ENCODE assay signal across 8 mouse cellular contexts in the genomic region with DNA sequence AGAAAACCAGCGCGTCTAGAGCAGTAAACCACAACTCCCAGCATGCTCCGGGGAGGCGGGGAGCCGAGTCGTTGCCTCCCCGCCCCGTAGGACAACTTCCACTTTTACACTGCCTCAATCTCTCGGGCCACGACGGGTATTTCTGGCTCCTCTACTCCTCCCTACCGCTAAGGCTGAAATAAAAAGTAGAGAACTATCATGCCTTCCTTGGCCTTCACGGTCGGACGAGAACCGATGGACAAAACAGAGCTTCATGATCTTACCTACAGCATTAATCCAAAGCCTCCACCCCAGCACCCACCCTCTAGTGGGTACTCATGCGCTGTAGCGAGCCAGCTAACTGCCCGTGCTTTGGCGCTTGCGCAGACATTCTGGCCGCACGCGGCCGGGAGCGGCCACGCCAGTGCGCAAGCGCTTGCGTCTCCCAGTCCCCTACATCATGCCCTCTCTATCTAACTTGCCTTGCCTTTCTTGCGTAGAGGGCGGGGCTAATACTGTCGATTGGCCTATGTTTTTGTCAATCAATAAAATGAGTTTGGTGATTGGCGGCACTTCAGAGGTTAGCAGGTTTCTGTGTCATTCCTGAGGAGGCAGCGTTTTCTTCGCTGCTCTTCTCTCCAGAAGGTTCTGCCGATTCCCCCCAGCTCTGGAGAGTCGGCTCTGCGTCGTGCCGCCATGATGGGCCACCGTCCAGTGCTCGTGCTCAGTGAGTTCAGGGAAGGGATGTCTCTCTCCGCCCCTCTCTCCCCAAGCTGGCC. TPM values are rescaled to one million over a fixed set of nuclear protein-coding genes. Genes with fewer than 3 reads are reported as not detected.
DNase-seq lines count a peak whose midpoint lies in the region; ATAC-seq and TF ChIP-seq lines count a peak whose summit lies in the region.

Tsacc (minus strand) TSS at position 439 of the 758 bp plus-strand sequence.
Cct3 (plus strand) TSS at position 556 of the 758 bp plus-strand sequence.

- H3K4me2 ChIP-seq in CH12.LX (ENCODE audit: insufficient read depth, low read depth, poor library complexity, severe bottlenecking), result peak within 1 kb of the TSS; percentile 100
- peak within 1 kb of the TSS; percentile 90 for H3K4me2 ChIP-seq in forebrain, embryonic 11.5 days (ENCODE audit: low read depth, low read length, severe bottlenecking)
- H3K4me2 ChIP-seq in heart, embryonic 16.5 days (ENCODE audit: low read depth, low read length), result peak within 1 kb of the TSS; percentile 81
- peak within 1 kb of the TSS; percentile 82 for H3K4me2 ChIP-seq in liver, embryonic 15.5 days
- H3K4me2 ChIP-seq in neural tube, embryonic 12.5 days (replicated peaks), result peak within 1 kb of the TSS; percentile 80

- dilution Hi-C loops in CH12.LX (cut with MboI; ENCODE audit: extremely low pct_ligation_motif_present, extremely low pct_unique_long_range_greater_than_20kb, low sequenced_read_pairs), result no loop called here

- peaks cover 0 to 28% of the 10 kb centered on the region in 2 experiments; a peak in 3 of 4 replicates for H3K4me1 ChIP-seq in CH12.LX (ENCODE audit: control insufficient read depth in 1 of 2, insufficient read depth in 2 of 2)
- peaks cover 5% of the 10 kb centered on the region for H3K4me1 ChIP-seq in forebrain, embryonic 11.5 days (replicated peaks; ENCODE audit: control insufficient read depth, insufficient read depth, low read length)
- H3K4me1 ChIP-seq in heart, embryonic 16.5 days (ENCODE audit: control insufficient read depth, insufficient read depth, low read length), result peaks cover 15% of the 10 kb centered on the region
- H3K4me1 ChIP-seq in liver, embryonic 15.5 days (replicated peaks), result peaks cover 28% of the 10 kb centered on the region
- peaks cover 11% of the 10 kb centered on the region for H3K4me1 ChIP-seq in neural tube, embryonic 12.5 days

- H3K36me3 ChIP-seq in CH12.LX (replicated peaks in 1 of 2; ENCODE audit: control insufficient read depth in 1 of 2, insufficient read depth in 1 of 2, low read length in 1 of 2), result peaks cover 25 to 42% of the 10 kb centered on the region in 2 experiments
- H3K36me3 ChIP-seq in forebrain, embryonic 11.5 days (ENCODE audit: control insufficient read depth, insufficient read depth, low read length), result peaks cover 14% of the 10 kb centered on the region
- peaks cover 22% of the 10 kb centered on the region for H3K36me3 ChIP-seq in heart, embryonic 16.5 days (ENCODE audit: control insufficient read depth, insufficient read depth)
- peaks cover 27% of the 10 kb centered on the region for H3K36me3 ChIP-seq in liver, embryonic 15.5 days (replicated peaks)
- peaks cover 25% of the 10 kb centered on the region for H3K36me3 ChIP-seq in neural tube, embryonic 12.5 days

- H3K4me3 ChIP-seq in CH12.LX (replicated peaks in 1 of 3; ENCODE audit: low read depth in 2 of 3, low read length in 2 of 3, poor library complexity in 1 of 3), result peak within 1 kb of the TSS; percentile 82 to 98 (median 95)
- H3K4me3 ChIP-seq in forebrain, embryonic 11.5 days (ENCODE audit: low read depth, low read length), result peak within 1 kb of the TSS; percentile 80
- peak within 1 kb of the TSS; percentile 94 for H3K4me3 ChIP-seq in heart, embryonic 16.5 days (ENCODE audit: low read length)
- H3K4me3 ChIP-seq in liver, embryonic 15.5 days (replicated peaks), result peak within 1 kb of the TSS; percentile 81
- peak within 1 kb of the TSS; percentile 76 for H3K4me3 ChIP-seq in neural tube, embryonic 12.5 days

- TF ChIP-seq CTCF in CH12.LX (conservative IDR thresholded peaks at IDR 0.05 in 1 of 2, IDR thresholded peaks at IDR 0.05 in 1 of 2; ENCODE audit: low read depth in 2 of 2, low read length in 2 of 2), result 0 out of 4 replicates have a peak, but pooled peaks of 1 of the 2 experiments have one; percentile 9

- TF ChIP-seq POLR2A in CH12.LX (IDR thresholded peaks at IDR 0.05; ENCODE audit: low read depth, low read length), result peak; percentile 94

- in situ Hi-C loops in CH12.LX (cut with MboI; ENCODE audit: low pct_ligation_motif_present, low pct_unique_long_range_greater_than_20kb, low sequenced_read_pairs), result loop anchor here (5.0 kb wide), 1 partner anchor 36 kb away; no protein-coding TSS in a partner anchor

- ATAC-seq in forebrain, embryonic 11.5 days (replicated peaks; ENCODE audit: low FRiP score), result peak; percentile 99
- ATAC-seq in heart, embryonic 16.5 days (replicated peaks; ENCODE audit: extremely low read depth, insufficient read depth, low FRiP score), result peak; percentile 99
- ATAC-seq in liver, embryonic 15.5 days (ENCODE audit: insufficient read depth), result peak; percentile 98
- ATAC-seq in neural tube, embryonic 12.5 days (ENCODE audit: low FRiP score, low read depth), result peak; percentile 98

- TF ChIP-seq EP300 in CH12.LX (IDR thresholded peaks at IDR 0.05; ENCODE audit: low read length), result no peak

- under 1% methylated on average over 44 of the region's 44 CpGs for WGBS in forebrain, embryonic 11.5 days
- WGBS in heart, embryonic 16.5 days, result under 1% methylated on average over 44 of the region's 44 CpGs
- under 1% methylated on average over 44 of the region's 44 CpGs for WGBS in liver, embryonic 15.5 days (ENCODE audit: insufficient replicate concordance)
- WGBS in neural tube, embryonic 12.5 days, result 0% methylated on average over 44 of the region's 44 CpGs

- H3K9me3 ChIP-seq in CH12.LX (replicated peaks; ENCODE audit: low read length), result no peaks in the 10 kb centered on the region
- no peaks in the 10 kb centered on the region for H3K9me3 ChIP-seq in forebrain, embryonic 11.5 days (ENCODE audit: control insufficient read depth, low read length)
- no peaks in the 10 kb centered on the region for H3K9me3 ChIP-seq in heart, embryonic 16.5 days (replicated peaks; ENCODE audit: control insufficient read depth, low read length)
- H3K9me3 ChIP-seq in liver, embryonic 15.5 days (replicated peaks), result no peaks in the 10 kb centered on the region
- no peaks in the 10 kb centered on the region for H3K9me3 ChIP-seq in neural tube, embryonic 12.5 days

- peak; percentile 99 for DNase-seq in CH12.LX (ENCODE audit: extremely low read depth)
- peak; percentile 98 for DNase-seq in c-Kit-positive CD71-positive TER-119-negative erythroid progenitor cells, embryonic 14.5 days (ENCODE audit: low read depth)
- peak; percentile 96 for DNase-seq in forebrain, embryonic 11.5 days (ENCODE audit: low spot score)
- peak; percentile 97 to 99 for DNase-seq in kidney, postnatal 36 days
- DNase-seq in telencephalon, adult 2 months (ENCODE audit: low read depth, low spot score), result peak; percentile 100

- H3K27me3 ChIP-seq in CH12.LX (replicated peaks), result no peaks in the 10 kb centered on the region
- no peaks in the 10 kb centered on the region for H3K27me3 ChIP-seq in forebrain, embryonic 11.5 days (ENCODE audit: control insufficient read depth, insufficient read depth, low read length)
- H3K27me3 ChIP-seq in heart, embryonic 16.5 days (ENCODE audit: control insufficient read depth, insufficient read depth, low read length), result no peaks in the 10 kb centered on the region
- H3K27me3 ChIP-seq in liver, embryonic 15.5 days, result no peaks in the 10 kb centered on the region
- H3K27me3 ChIP-seq in neural tube, embryonic 12.5 days (replicated peaks), result no peaks in the 10 kb centered on the region

- H3K79me2 ChIP-seq in CH12.LX (replicated peaks; ENCODE audit: control insufficient read depth, extremely low read depth, insufficient read depth, poor library complexity, severe bottlenecking), result peaks cover 43% of the 10 kb centered on the region

- no peak for TF ChIP-seq RAD21 in CH12.LX (IDR thresholded peaks at IDR 0.05; ENCODE audit: low read depth, low read length)

- peak within 1 kb of the TSS; percentile 86 for H3K9ac ChIP-seq in CH12.LX (ENCODE audit: insufficient read depth, low read depth)
- peak within 1 kb of the TSS; percentile 93 for H3K9ac ChIP-seq in forebrain, embryonic 11.5 days (ENCODE audit: low read length)
- H3K9ac ChIP-seq in heart, embryonic 16.5 days (ENCODE audit: low read length), result peak within 1 kb of the TSS; percentile 91
- peak within 1 kb of the TSS; percentile 81 for H3K9ac ChIP-seq in liver, embryonic 15.5 days
- H3K9ac ChIP-seq in neural tube, embryonic 12.5 days, result peak within 1 kb of the TSS; percentile 83

- H3K27ac ChIP-seq in CH12.LX (ENCODE audit: insufficient read depth, low read depth), result peak within 1 kb of the TSS; percentile 90
- peak within 1 kb of the TSS; percentile 81 for H3K27ac ChIP-seq in forebrain, embryonic 11.5 days (ENCODE audit: low read depth, low read length)
- H3K27ac ChIP-seq in heart, embryonic 16.5 days (ENCODE audit: low read length), result peak within 1 kb of the TSS; percentile 97
- peak within 1 kb of the TSS; percentile 96 for H3K27ac ChIP-seq in liver, embryonic 15.5 days (replicated peaks)
- H3K27ac ChIP-seq in neural tube, embryonic 12.5 days, result peak within 1 kb of the TSS; percentile 60

TF ChIP-seq in CH12.LX, 34 proteins besides CTCF, POLR2A, EP300 and RAD21 (continues in another document):
- TF ChIP-seq ZC3H11A (IDR thresholded peaks at IDR 0.05; ENCODE audit: low read depth, low read length), result no peak
- TF ChIP-seq GABPA (IDR thresholded peaks at IDR 0.05; ENCODE audit: insufficient replicate concordance, low read depth, low read length), result no peak; the same call in 1 of the 2 replicates
- TF ChIP-seq ZMIZ1 (IDR thresholded peaks at IDR 0.05; ENCODE audit: low read depth, low read length), result no peak; the same call in 1 of the 2 replicates
- TF ChIP-seq MEF2A (IDR thresholded peaks at IDR 0.05; ENCODE audit: borderline replicate concordance, low read depth, low read length), result no peak
- TF ChIP-seq MAFK (IDR thresholded peaks at IDR 0.05; ENCODE audit: insufficient replicate concordance, low read length), result no peak
- peak; percentile 79; the same call in 1 of the 2 replicates for TF ChIP-seq SIN3A (IDR thresholded peaks at IDR 0.05; ENCODE audit: low read length)

RNA-seq across cellular contexts. Expression of gene Tsacc, which starts in this region (rescaled TPM):
- total RNA-seq in CH12.LX (2012; rRNA removed), result 9.3 and 9.5 TPM in 2 replicates
- 4.4 and 6.7 TPM in 2 replicates for total RNA-seq in CH12.LX (2014; rRNA removed)
- polyA plus RNA-seq in CH12.LX (2012; ENCODE audit: insufficient read length, low read depth), result 9.1 and 11.3 TPM in 2 replicates
- polyA plus RNA-seq in forebrain, embryonic 11.5 days (2014; fragmentation: Nextera tagmentation; extraction: Ambion mirVana), result 10.4 and 12.2 TPM in 2 replicates
- 13.4 and 16.1 TPM in 2 replicates for polyA plus RNA-seq in heart, embryonic 16.5 days (2015; fragmentation: Nextera tagmentation; extraction: Ambion mirVana)
- 3.6 and 4.8 TPM in 2 replicates for polyA plus RNA-seq in liver, embryonic 15.5 days (2015; fragmentation: Nextera tagmentation; extraction: Ambion mirVana)
- 9.4 and 12.9 TPM in 2 replicates for polyA plus RNA-seq in neural tube, embryonic 12.5 days (2016; fragmentation: Nextera tagmentation; extraction: Ambion mirVana)

RNA-seq across cellular contexts. Expression of gene Cct3, which starts in this region (rescaled TPM):
- total RNA-seq in CH12.LX (2012; rRNA removed) (755 and 1,009 TPM in 2 replicates), CH12.LX (2014; rRNA removed) (742 and 817 TPM in 2 replicates)
- 546 and 579 TPM in 2 replicates for polyA plus RNA-seq in CH12.LX (2012; ENCODE audit: insufficient read length, low read depth)
- polyA plus RNA-seq in forebrain, embryonic 11.5 days (2014; fragmentation: Nextera tagmentation; extraction: Ambion mirVana), result 725 and 780 TPM in 2 replicates
- 383 and 394 TPM in 2 replicates for polyA plus RNA-seq in heart, embryonic 16.5 days (2015; fragmentation: Nextera tagmentation; extraction: Ambion mirVana)
- 243 and 252 TPM in 2 replicates for polyA plus RNA-seq in liver, embryonic 15.5 days (2015; fragmentation: Nextera tagmentation; extraction: Ambion mirVana)
- 593 and 606 TPM in 2 replicates for polyA plus RNA-seq in neural tube, embryonic 12.5 days (2016; fragmentation: Nextera tagmentation; extraction: Ambion mirVana)

Comparison
In these comparisons a context has a peak if more than half of its experiments do, and no peak if none do; other contexts are left out.
1. Peak in every context shown above with its lines: DNase-seq, ATAC-seq, H3K4me3 ChIP-seq and H3K27ac ChIP-seq.